Mouse (Mus musculus): ENCODE data around the gene Fam117a. TPM values are rescaled to one million over a fixed set of nuclear protein-coding genes. Genes with fewer than 3 reads are reported as not detected.

Gene Fam117a
- total RNA-seq (2014; rRNA removed) (1.8 TPM in 2 replicates), polyA plus RNA-seq (2012; rRNA removed) (6.4 and 7.4 TPM in 2 replicates)

DNA sequence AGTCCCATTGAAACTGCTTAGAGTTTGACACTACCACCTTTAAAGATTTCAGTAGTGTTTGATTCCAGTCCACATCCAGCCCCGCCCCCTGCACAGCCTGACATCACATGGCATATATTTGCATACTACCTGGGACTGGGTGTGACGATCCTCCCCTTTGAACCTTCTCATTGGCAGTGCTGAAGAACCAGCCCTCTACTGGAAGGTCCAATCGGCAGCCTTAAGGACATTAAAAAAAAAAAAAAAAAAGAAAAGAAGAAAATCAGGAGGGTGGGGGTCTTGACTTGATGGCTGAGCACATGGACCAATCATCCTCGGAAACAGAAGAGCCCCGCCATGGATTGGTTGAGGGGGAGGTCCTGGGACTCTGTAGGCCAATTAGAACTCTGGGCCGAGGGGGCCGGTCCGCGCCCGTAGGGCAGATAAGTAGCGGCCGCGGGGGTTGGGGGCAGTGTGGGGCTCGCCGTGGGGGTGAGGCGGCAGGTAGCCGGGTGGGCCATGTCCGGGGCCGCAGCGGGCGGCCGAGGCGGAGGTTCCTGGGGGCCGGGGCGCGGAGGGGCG is at the start of gene Fam117a:
Fam117a (plus strand) TSS at position 451 of the 561 bp plus-strand sequence.
- no peak for TF ChIP-seq CTCF (IDR thresholded peaks at IDR 0.05; ENCODE audit: low read depth, low read length)
- TF ChIP-seq POLR2A (IDR thresholded peaks at IDR 0.05; ENCODE audit: extremely low read depth, insufficient read depth, low read length), result peak; percentile 74
- no peaks in the 10 kb centered on the region for H3K36me3 ChIP-seq (ENCODE audit: control insufficient read depth, insufficient read depth, low read length)
- H3K9ac ChIP-seq (ENCODE audit: low read depth, low read length), result peak within 1 kb of the TSS; percentile 84
- DNase-seq (ENCODE audit: extremely low read depth, low read depth, low spot score), result peak; percentile 87
- WGBS, result 2% methylated on average over 21 of the region's 27 CpGs
- H3K27ac ChIP-seq (replicated peaks; ENCODE audit: insufficient read depth, low read depth, low read length), result no peak within 1 kb of the TSS
- peaks cover 6% of the 10 kb centered on the region for H3K4me1 ChIP-seq (ENCODE audit: control insufficient read depth, insufficient read depth, low read length)
- peak within 1 kb of the TSS; percentile 67 for H3K4me3 ChIP-seq (ENCODE audit: insufficient read depth, low read depth, low read length)
- H3K79me2 ChIP-seq (ENCODE audit: control insufficient read depth, insufficient read depth, low read length), result no peaks in the 10 kb centered on the region
- H3K27me3 ChIP-seq (ENCODE audit: control insufficient read depth, insufficient read depth, low read length), result no peaks in the 10 kb centered on the region

DNA sequence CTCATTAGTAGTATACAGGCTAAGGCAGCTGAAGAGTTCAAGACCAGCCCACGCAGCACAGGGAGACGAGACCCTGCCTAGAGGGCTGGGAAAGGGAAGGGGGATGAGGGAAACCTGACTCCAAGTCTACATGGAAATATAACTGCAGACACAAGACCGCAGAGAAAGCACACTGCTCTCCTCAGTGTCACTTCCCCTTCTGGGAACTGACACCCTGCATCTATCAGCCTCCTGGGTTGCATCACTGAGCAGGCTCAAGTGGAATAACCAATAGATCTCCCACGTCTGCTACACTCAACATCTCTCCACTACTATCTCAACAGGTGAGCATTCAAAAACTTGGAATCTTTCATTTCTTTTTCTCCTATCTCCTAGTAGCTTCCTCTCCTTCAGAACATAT is 44.8 kb upstream of the Fam117a start:
- Histone ChIP-seq H3K4me3 (ENCODE audit: insufficient read depth, low read depth, low read length) (no peak overlapping the region), H3K4me1 (ENCODE audit: control insufficient read depth, insufficient read depth, low read length) (no peaks in the 10 kb centered on the region), H3K9ac (ENCODE audit: low read depth, low read length) (no peak overlapping the region), H3K36me3 (ENCODE audit: control insufficient read depth, insufficient read depth, low read length) (peaks cover 62% of the 10 kb centered on the region), H3K27me3 (ENCODE audit: control insufficient read depth, insufficient read depth, low read length) (no peaks in the 10 kb centered on the region), H3K79me2 (ENCODE audit: control insufficient read depth, insufficient read depth, low read length) (no peaks in the 10 kb centered on the region), H3K27ac (replicated peaks; ENCODE audit: insufficient read depth, low read depth, low read length) (no peak overlapping the region)
- DNase-seq (ENCODE audit: extremely low read depth, low read depth, low spot score), result no peak
- TF ChIP-seq CTCF (IDR thresholded peaks at IDR 0.05; ENCODE audit: low read depth, low read length), result no peak
- TF ChIP-seq POLR2A (IDR thresholded peaks at IDR 0.05; ENCODE audit: extremely low read depth, insufficient read depth, low read length), result no peak
- WGBS, result 79% methylated on average over 4 of the region's 4 CpGs

DNA sequence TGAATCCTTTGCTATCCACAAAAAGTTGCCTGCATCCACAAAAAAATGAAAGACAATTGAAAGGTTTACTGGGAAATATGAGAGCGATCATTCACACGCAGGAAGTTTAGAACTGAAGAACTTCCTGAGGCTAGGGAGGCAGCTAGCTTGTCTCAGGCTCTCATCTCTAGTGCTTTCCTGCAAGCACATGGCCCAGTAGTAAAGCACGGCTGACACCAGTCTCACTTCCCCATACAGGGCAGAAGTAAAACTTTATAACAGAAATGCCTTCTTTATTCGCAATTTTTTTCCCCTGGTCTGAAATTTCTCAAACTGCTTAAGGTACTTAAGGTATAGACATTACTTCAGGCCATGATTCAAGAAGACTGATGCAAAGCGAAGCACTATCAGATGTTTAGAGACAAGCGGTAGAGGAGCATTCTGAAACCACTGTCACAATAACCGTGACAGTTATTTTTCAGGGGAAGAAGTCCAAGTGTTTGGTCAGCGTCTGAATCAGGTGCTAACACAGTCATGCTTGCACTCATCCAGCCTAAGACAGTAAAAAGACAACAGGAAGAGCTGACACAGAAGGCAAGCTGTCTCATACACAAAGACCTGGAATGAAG is 43.7 kb upstream of the Fam117a start:
- no peaks in the 10 kb centered on the region for H3K4me1 ChIP-seq (ENCODE audit: control insufficient read depth, insufficient read depth, low read length)
- WGBS, result 73% methylated on average over 8 of the region's 8 CpGs
- peak; percentile 24 for DNase-seq (ENCODE audit: extremely low read depth, low read depth, low spot score)
- TF ChIP-seq CTCF (IDR thresholded peaks at IDR 0.05; ENCODE audit: low read depth, low read length) (no peak), POLR2A (IDR thresholded peaks at IDR 0.05; ENCODE audit: extremely low read depth, insufficient read depth, low read length) (no peak)
- no peak overlapping the region for H3K4me3 ChIP-seq (ENCODE audit: insufficient read depth, low read depth, low read length)
- H3K27ac ChIP-seq (replicated peaks; ENCODE audit: insufficient read depth, low read depth, low read length), result no peak overlapping the region
- no peaks in the 10 kb centered on the region for H3K27me3 ChIP-seq (ENCODE audit: control insufficient read depth, insufficient read depth, low read length)
- no peak overlapping the region for H3K9ac ChIP-seq (ENCODE audit: low read depth, low read length)
- peaks cover 3% of the 10 kb centered on the region; the same call in 1 of the 2 replicates for H3K79me2 ChIP-seq (ENCODE audit: control insufficient read depth, insufficient read depth, low read length)
- peaks cover 64% of the 10 kb centered on the region for H3K36me3 ChIP-seq (ENCODE audit: control insufficient read depth, insufficient read depth, low read length)

DNA sequence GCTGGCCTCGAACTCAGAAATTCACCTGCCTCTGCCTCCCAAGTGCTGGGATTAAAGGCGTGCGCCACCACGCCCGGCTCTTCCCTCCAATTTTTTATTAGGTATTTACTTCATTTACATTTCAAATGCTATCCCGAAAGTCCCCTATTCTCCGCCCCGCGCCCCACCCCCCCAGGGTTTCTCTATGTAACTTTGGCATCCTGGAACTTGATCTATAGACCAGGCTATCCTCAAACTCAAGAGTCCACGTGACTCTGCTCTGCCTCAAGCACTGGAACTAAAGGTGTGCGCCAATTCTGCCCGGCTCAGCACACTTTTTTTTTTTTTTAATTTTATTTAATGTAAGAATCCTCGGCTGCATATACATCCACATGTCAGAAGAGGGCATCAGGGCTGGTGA is 41.1 kb upstream of the Fam117a start:
- H3K36me3 ChIP-seq (ENCODE audit: control insufficient read depth, insufficient read depth, low read length), result peaks cover 55% of the 10 kb centered on the region
- H3K27ac ChIP-seq (replicated peaks; ENCODE audit: insufficient read depth, low read depth, low read length), result no peak overlapping the region
- H3K4me3 ChIP-seq (ENCODE audit: insufficient read depth, low read depth, low read length), result no peak overlapping the region
- TF ChIP-seq CTCF (IDR thresholded peaks at IDR 0.05; ENCODE audit: low read depth, low read length) (no peak), POLR2A (IDR thresholded peaks at IDR 0.05; ENCODE audit: extremely low read depth, insufficient read depth, low read length) (no peak)
- no peak for DNase-seq (ENCODE audit: extremely low read depth, low read depth, low spot score)
- no peaks in the 10 kb centered on the region for H3K4me1 ChIP-seq (ENCODE audit: control insufficient read depth, insufficient read depth, low read length)
- 96% methylated on average over 13 of the region's 13 CpGs for WGBS
- no peak overlapping the region for H3K9ac ChIP-seq (ENCODE audit: low read depth, low read length)
- H3K79me2 ChIP-seq (ENCODE audit: control insufficient read depth, insufficient read depth, low read length), result peaks cover 3% of the 10 kb centered on the region; the same call in 1 of the 2 replicates
- no peaks in the 10 kb centered on the region for H3K27me3 ChIP-seq (ENCODE audit: control insufficient read depth, insufficient read depth, low read length)

DNA sequence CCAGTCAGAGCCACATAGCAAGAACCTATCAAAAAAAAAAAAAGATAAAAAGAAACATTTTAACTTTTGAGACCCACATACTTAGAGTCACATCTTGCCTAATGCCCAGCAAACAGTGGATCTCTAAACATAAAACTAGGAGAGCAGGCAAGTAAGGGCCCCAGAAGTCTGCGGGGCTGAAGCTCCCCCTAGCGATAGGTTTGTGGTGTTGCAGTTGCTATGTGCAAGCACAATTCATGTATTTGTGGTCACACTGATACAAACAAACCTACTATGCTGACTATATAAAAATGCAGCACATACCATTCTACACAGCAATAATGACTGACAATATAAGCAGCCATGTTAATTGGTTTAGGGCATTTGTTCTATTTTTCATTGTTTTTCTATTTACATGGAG is 38.7 kb upstream of the Fam117a start:
- WGBS, result 12% methylated on average over 2 of the region's 2 CpGs
- Histone ChIP-seq H3K9ac (ENCODE audit: low read depth, low read length) (no peak overlapping the region), H3K27ac (replicated peaks; ENCODE audit: insufficient read depth, low read depth, low read length) (no peak overlapping the region), H3K36me3 (ENCODE audit: control insufficient read depth, insufficient read depth, low read length) (peaks cover 54% of the 10 kb centered on the region), H3K79me2 (ENCODE audit: control insufficient read depth, insufficient read depth, low read length) (peaks cover 3% of the 10 kb centered on the region; the same call in 1 of the 2 replicates), H3K4me3 (ENCODE audit: insufficient read depth, low read depth, low read length) (no peak overlapping the region), H3K4me1 (ENCODE audit: control insufficient read depth, insufficient read depth, low read length) (no peaks in the 10 kb centered on the region), H3K27me3 (ENCODE audit: control insufficient read depth, insufficient read depth, low read length) (no peaks in the 10 kb centered on the region)
- TF ChIP-seq POLR2A (IDR thresholded peaks at IDR 0.05; ENCODE audit: extremely low read depth, insufficient read depth, low read length) (no peak), CTCF (IDR thresholded peaks at IDR 0.05; ENCODE audit: low read depth, low read length) (peak; percentile 90)
- DNase-seq (ENCODE audit: extremely low read depth, low read depth, low spot score), result peak; percentile 24

DNA sequence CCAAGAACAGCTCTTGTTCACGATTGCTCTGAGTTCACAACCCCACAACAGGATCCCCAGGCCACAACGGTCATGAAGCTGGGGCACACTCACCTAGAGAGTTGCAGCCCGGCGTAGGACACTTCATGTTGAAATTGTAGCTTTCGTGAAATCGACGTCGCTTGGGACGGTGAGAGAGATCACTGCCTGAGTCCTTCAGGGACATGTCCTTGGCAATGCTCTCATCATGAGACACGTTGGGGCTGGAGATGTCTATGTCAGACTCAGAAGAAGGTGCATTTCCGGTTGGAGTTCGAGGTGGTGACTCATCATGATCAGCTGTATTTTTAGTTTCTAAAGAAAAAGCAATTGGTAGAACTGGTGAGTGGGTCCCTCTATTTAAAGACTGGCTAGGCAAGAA is 36.9 kb upstream of the Fam117a start:
- H3K79me2 ChIP-seq (ENCODE audit: control insufficient read depth, insufficient read depth, low read length), result peaks cover 3% of the 10 kb centered on the region; the same call in 1 of the 2 replicates
- no peak overlapping the region for H3K9ac ChIP-seq (ENCODE audit: low read depth, low read length)
- TF ChIP-seq POLR2A (IDR thresholded peaks at IDR 0.05; ENCODE audit: extremely low read depth, insufficient read depth, low read length), result no peak
- no peak for TF ChIP-seq CTCF (IDR thresholded peaks at IDR 0.05; ENCODE audit: low read depth, low read length)
- WGBS, result 80% methylated on average over 12 of the region's 12 CpGs
- H3K4me3 ChIP-seq (ENCODE audit: insufficient read depth, low read depth, low read length), result no peak overlapping the region
- H3K27me3 ChIP-seq (ENCODE audit: control insufficient read depth, insufficient read depth, low read length), result no peaks in the 10 kb centered on the region
- H3K4me1 ChIP-seq (ENCODE audit: control insufficient read depth, insufficient read depth, low read length), result no peaks in the 10 kb centered on the region
- no peak overlapping the region for H3K27ac ChIP-seq (replicated peaks; ENCODE audit: insufficient read depth, low read depth, low read length)
- peaks cover 41% of the 10 kb centered on the region for H3K36me3 ChIP-seq (ENCODE audit: control insufficient read depth, insufficient read depth, low read length)
- DNase-seq (ENCODE audit: extremely low read depth, low read depth, low spot score), result no peak
